ENCODE assay signal across 8 mouse cellular contexts in genomic region chr15:81522761-81523168, GRCm38 (mm10). TPM values are rescaled to one million over a fixed set of nuclear protein-coding genes. Genes with fewer than 3 reads are reported as not detected.
DNase-seq lines count a peak whose midpoint lies in the region; ATAC-seq and TF ChIP-seq lines count a peak whose summit lies in the region.

No protein-coding gene starts in this region.

- no peaks in the 10 kb centered on the region for H3K27me3 ChIP-seq in heart, embryonic 13.5 days (replicated peaks)
- H3K27me3 ChIP-seq in ES-Bruce4 (ENCODE audit: control insufficient read depth, insufficient read depth, low read length, poor library complexity, severe bottlenecking) = no peaks in the 10 kb centered on the region
- peaks cover 14% of the 10 kb centered on the region; the same call in 1 of the 2 replicates for H3K27me3 ChIP-seq in forebrain, embryonic 12.5 days
- H3K27me3 ChIP-seq in liver, embryonic 11.5 days (replicated peaks; ENCODE audit: control insufficient read depth, insufficient read depth, low read length) = no peaks in the 10 kb centered on the region
- no peaks in the 10 kb centered on the region for H3K27me3 ChIP-seq in stomach, embryonic 15.5 days (replicated peaks)

- H3K4me2 ChIP-seq in heart, embryonic 13.5 days = peak overlapping the region; percentile 96
- peak overlapping the region; percentile 92 for H3K4me2 ChIP-seq in forebrain, embryonic 12.5 days
- H3K4me2 ChIP-seq in liver, embryonic 11.5 days = peak overlapping the region; percentile 95
- peak overlapping the region; percentile 99 for H3K4me2 ChIP-seq in stomach, embryonic 15.5 days

- TF ChIP-seq POLR2A in ES-Bruce4 (IDR thresholded peaks at IDR 0.05; ENCODE audit: insufficient read depth, low read length) = peak; percentile 37

- TF ChIP-seq EP300 in ES-Bruce4 (IDR thresholded peaks at IDR 0.05; ENCODE audit: insufficient read depth, low read depth, low read length) = no peak

- WGBS in heart, embryonic 13.5 days = under 1% methylated on average over 16 of the region's 16 CpGs
- WGBS in forebrain, embryonic 12.5 days = under 1% methylated on average over 16 of the region's 16 CpGs
- under 1% methylated on average over 16 of the region's 16 CpGs for WGBS in liver, embryonic 11.5 days
- under 1% methylated on average over 16 of the region's 16 CpGs for WGBS in stomach, embryonic 15.5 days

- TF ChIP-seq CTCF in ES-Bruce4 (IDR thresholded peaks at IDR 0.05; ENCODE audit: low read depth, low read length) = no peak

- no peaks in the 10 kb centered on the region for H3K9me3 ChIP-seq in heart, embryonic 13.5 days
- H3K9me3 ChIP-seq in ES-Bruce4 (replicated peaks; ENCODE audit: control insufficient read depth, insufficient read depth, low read length, poor library complexity, severe bottlenecking) = no peaks in the 10 kb centered on the region
- H3K9me3 ChIP-seq in forebrain, embryonic 12.5 days = no peaks in the 10 kb centered on the region
- H3K9me3 ChIP-seq in liver, embryonic 11.5 days (ENCODE audit: control insufficient read depth, low read length) = no peaks in the 10 kb centered on the region
- no peaks in the 10 kb centered on the region for H3K9me3 ChIP-seq in stomach, embryonic 15.5 days

- ATAC-seq in heart, embryonic 13.5 days (ENCODE audit: extremely low read depth, insufficient number of reproducible peaks, low FRiP score, low TSS enrichment) = peak; percentile 67
- ATAC-seq in forebrain, embryonic 12.5 days (ENCODE audit: low FRiP score) = peak; percentile 55
- ATAC-seq in liver, embryonic 11.5 days (replicated peaks; ENCODE audit: low FRiP score) = peak; percentile 88
- ATAC-seq in stomach, embryonic 15.5 days (ENCODE audit: insufficient read depth, low FRiP score, low read depth) = peak; percentile 85

- DNase-seq in heart, adult 11 months = no peak
- DNase-seq in liver, embryonic 11.5 days (ENCODE audit: low spot score) = no peak
- DNase-seq in thymus, postnatal 14 days = no peak
- DNase-seq in layer of hippocampus, postnatal 25 days (ENCODE audit: extremely low spot score in 1 of 2, low spot score in 1 of 2) = no peak

- peak overlapping the region; percentile 90 for H3K9ac ChIP-seq in heart, embryonic 13.5 days
- H3K9ac ChIP-seq in ES-Bruce4 (ENCODE audit: low read depth, poor library complexity, severe bottlenecking) = peak overlapping the region; percentile 71
- peak overlapping the region; percentile 63 for H3K9ac ChIP-seq in forebrain, embryonic 12.5 days
- H3K9ac ChIP-seq in liver, embryonic 11.5 days (ENCODE audit: low read depth, low read length) = peak overlapping the region; percentile 85
- H3K9ac ChIP-seq in stomach, embryonic 15.5 days = peak overlapping the region; percentile 46

- peak overlapping the region; percentile 76 for H3K4me3 ChIP-seq in heart, embryonic 13.5 days
- H3K4me3 ChIP-seq in ES-Bruce4 (ENCODE audit: low read depth, low read length) = peak overlapping the region; percentile 77
- H3K4me3 ChIP-seq in forebrain, embryonic 12.5 days (replicated peaks) = peak overlapping the region; percentile 60
- H3K4me3 ChIP-seq in liver, embryonic 11.5 days (ENCODE audit: low read depth, low read length) = peak overlapping the region; percentile 64
- H3K4me3 ChIP-seq in stomach, embryonic 15.5 days (replicated peaks) = peak overlapping the region; percentile 65

- peak overlapping the region; percentile 97 for H3K27ac ChIP-seq in heart, embryonic 13.5 days (replicated peaks)
- H3K27ac ChIP-seq in ES-Bruce4 (ENCODE audit: insufficient read depth, low read length) = peak overlapping the region; percentile 99
- peak overlapping the region; percentile 81 for H3K27ac ChIP-seq in forebrain, embryonic 12.5 days
- H3K27ac ChIP-seq in liver, embryonic 11.5 days (ENCODE audit: low read depth, low read length) = peak overlapping the region; percentile 96
- peak overlapping the region; percentile 99 for H3K27ac ChIP-seq in stomach, embryonic 15.5 days

- peaks cover 19% of the 10 kb centered on the region for H3K4me1 ChIP-seq in heart, embryonic 13.5 days
- H3K4me1 ChIP-seq in ES-Bruce4 (ENCODE audit: control insufficient read depth, insufficient read depth, low read length) = peaks cover 3% of the 10 kb centered on the region
- peaks cover 7% of the 10 kb centered on the region for H3K4me1 ChIP-seq in forebrain, embryonic 12.5 days
- H3K4me1 ChIP-seq in liver, embryonic 11.5 days (replicated peaks; ENCODE audit: control insufficient read depth, insufficient read depth, low read length) = no peaks in the 10 kb centered on the region; the same call in 1 of the 2 replicates
- 0 out of 2 replicates have a peak, but pooled peaks cover 3% of the 10 kb centered on the region for H3K4me1 ChIP-seq in stomach, embryonic 15.5 days

- H3K36me3 ChIP-seq in heart, embryonic 13.5 days = no peaks in the 10 kb centered on the region
- H3K36me3 ChIP-seq in ES-Bruce4 (ENCODE audit: control insufficient read depth, insufficient read depth, low read length, poor library complexity, severe bottlenecking) = no peaks in the 10 kb centered on the region
- no peaks in the 10 kb centered on the region for H3K36me3 ChIP-seq in forebrain, embryonic 12.5 days (replicated peaks)
- no peaks in the 10 kb centered on the region for H3K36me3 ChIP-seq in liver, embryonic 11.5 days (ENCODE audit: control insufficient read depth, insufficient read depth, low read length)
- H3K36me3 ChIP-seq in stomach, embryonic 15.5 days = no peaks in the 10 kb centered on the region

RNA-seq across cellular contexts. Expression of gene Rbx1, which starts 56.7 kb away (rescaled TPM):
- 308 and 402 TPM in 2 replicates for polyA plus RNA-seq in heart, embryonic 13.5 days (2015; fragmentation: Nextera tagmentation; extraction: Ambion mirVana)
- polyA plus RNA-seq in ES-Bruce4 (2011; ENCODE audit: insufficient read depth, insufficient read length, low read depth, missing spikeins) = 173 and 191 TPM in 2 replicates
- polyA plus RNA-seq in forebrain, embryonic 12.5 days (2016; fragmentation: Nextera tagmentation; extraction: Ambion mirVana) = 559 and 579 TPM in 2 replicates
- 505 and 532 TPM in 2 replicates for polyA plus RNA-seq in liver, embryonic 11.5 days (2014; fragmentation: Nextera tagmentation; extraction: Ambion mirVana)
- 451 and 486 TPM in 2 replicates for polyA plus RNA-seq in stomach, embryonic 15.5 days (2015; fragmentation: Nextera tagmentation; extraction: Ambion mirVana)
- 100 to 1,000 TPM; 124 to 153 TPM for total RNA-seq in layer of hippocampus, postnatal 25 days (2021)
